Mouse (Mus musculus): ENCODE results near the gene Nop9. TPM values are rescaled to one million over a fixed set of nuclear protein-coding genes. Genes with fewer than 3 reads are reported as not detected.

The Nop9 gene
- polyA plus RNA-seq (2015; fragmentation: Nextera tagmentation; extraction: Ambion mirVana) = 37.8 and 47.2 TPM in 2 replicates

DNA sequence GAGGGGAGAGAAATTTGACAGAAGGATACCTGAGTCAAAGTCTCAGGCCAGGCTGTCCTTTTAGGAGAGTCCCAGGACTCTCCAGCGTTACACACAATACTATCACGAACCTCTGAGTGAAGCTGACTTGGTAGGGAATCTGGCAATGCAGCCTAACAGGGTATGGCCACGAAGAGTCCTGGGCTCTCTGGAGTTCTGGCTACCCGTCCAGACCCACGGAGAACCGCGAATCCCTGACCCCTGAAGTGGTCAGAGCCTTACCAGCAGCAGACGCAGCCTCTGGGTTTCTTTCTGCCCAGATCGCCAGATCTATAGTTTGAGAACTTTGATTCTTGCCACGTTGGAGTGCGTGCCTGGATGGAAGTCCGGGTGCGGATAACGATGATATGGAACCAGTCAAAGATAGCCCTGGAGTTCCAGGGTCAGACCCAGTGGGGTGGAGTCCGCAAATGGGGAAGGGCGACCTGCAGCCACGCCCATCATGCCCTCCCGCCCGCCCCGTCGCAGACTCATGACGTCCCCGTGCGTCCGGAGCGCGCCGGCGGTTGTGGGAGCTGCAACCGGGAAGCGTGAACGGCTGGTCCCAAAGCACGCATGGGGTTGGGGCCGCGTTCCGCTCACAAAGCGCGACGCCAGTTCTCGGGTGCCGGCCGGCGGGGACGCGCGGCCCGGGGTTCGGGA lies at the start of gene Nop9, which contains the start of gene Dhrs1:
TSS of gene Nop9 (plus strand) at position 514 of the 681 bp plus-strand sequence.
TSS of gene Dhrs1 (minus strand) at position 511 of the 681 bp plus-strand sequence.
- DNase-seq (ENCODE audit: low spot score) = peak; percentile 85

DNA sequence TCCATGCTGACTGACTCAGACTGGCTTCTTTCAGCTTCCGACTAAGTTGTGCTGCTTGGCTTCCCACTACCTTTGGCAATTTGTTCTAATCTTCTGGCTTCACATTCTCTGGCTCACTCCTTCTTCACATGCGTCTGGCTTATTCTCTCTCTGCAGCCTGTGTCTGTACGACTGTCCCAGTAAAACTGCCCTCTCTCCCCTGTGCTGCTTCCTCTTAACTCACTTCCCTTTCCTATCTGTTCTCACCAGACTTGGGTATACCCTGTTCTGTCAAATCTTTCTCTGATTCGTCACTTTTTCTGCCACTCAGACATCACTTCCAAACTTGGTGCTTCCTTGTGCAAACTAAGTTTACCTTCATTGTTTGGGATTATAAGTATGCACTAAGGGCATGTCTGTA lies 48.3 kb upstream of the Nop9 start:
- no peak for DNase-seq (ENCODE audit: low spot score)

GRCm38 (mm10) chr14:55701131-55701530 lies 44.4 kb upstream of the Nop9 start:
- DNase-seq (ENCODE audit: low spot score) = no peak

DNA sequence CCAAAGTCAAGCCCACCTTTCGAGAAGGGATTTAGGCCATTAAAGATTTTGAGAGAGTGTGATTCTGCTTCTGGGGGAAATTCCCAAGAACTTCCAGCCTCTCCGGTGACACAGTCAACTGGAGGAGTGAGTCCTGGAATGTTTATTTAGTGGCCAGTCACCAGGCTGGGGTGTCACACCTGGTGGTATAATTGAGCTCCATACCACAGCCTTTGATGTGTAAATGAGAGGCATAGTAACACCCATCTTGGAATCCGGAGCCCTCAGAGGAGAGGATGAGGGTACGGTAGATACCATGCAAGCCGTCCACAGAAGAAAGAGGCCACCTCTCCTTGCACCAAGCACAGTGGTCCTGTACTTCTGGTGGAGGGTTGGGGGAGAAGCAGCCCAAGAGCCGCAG lies 42.7 kb upstream of the Nop9 start:
- DNase-seq (ENCODE audit: low spot score) = no peak

- DNase-seq (ENCODE audit: low spot score) = no peak
These were observed 39.4 kb upstream of the Nop9 start for GRCm38 (mm10) chr14:55706051-55706600.

DNA sequence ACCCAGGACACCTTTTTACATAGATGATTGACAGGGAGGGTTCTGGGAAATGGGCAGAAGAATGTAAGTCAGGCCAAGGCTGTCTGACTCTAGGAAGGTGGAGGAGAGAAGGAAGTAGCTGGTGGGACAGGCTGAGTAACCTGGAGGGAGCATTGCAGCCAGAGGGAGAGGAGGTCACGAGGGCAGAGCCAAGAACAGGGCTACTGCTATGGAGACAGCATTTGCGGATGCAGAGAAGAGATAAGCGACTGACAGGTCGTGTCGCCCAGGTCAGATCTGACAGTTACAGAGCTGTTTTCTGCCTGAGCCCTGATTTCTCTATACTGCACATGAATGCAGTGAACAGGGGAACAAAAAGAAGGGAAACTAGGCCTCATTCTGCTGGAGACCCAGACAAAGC lies 38.1 kb upstream of the Nop9 start:
- DNase-seq (ENCODE audit: low spot score) = no peak

DNA sequence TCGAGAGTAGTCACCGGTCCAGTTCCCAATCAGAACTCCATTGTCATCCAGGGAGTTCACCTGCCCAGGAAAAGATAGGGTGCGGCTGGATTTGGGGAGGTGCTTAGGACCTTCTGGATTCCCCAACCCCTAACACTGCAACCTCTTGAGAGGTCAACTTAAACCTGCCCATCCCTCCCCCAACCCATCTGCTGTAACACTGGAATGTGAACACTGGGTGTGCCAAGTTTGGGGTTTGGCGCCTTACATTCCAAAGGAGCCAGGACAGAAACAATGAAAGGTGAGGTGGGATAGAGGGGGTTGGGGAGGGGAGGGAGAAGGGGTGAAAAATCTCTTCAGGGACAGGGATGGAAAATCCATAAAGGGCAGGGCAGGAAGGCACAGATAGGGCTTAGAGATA lies 36.0 kb upstream of the Nop9 start:
- DNase-seq (ENCODE audit: low spot score) = no peak

- DNase-seq (ENCODE audit: low spot score) = no peak
These were observed 33.7 kb upstream of the Nop9 start for GRCm38 (mm10) chr14:55711786-55712185.

DNA sequence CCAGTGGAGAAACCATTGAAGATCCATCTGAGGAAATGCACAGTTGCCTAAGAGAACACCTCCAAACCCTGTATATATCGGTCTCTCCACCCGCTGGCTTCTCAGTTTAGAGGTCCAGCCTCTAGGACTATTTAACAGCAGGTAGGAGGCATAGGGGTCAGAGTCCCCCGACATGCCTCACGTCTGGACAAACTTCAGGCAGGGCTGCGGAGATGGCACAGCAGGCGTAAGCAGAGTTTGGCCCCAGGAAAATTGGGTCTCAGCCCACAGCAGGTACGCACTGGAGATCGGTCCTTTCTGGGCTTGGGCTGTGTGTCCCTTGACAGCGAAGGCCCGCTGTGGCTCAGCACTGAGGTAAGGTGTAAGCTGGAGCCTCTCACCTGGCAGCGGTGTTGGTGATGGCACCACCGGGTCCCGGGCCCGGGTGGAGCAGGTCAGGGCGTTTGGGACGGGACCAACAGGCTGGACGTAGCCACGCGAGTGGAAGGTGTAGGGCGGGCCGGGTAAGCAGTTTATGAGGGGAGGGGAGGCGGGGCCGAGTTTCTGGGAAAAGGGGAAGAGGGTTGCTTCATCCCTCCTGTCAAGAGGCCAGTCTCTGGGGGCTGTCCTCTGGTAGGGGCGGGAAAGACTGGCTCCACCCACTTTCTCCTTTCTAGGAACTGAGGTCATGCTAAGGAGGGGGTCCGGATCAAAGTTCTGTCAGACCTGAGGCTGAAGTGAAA lies 32.3 kb upstream of the Nop9 start:
- DNase-seq (ENCODE audit: low spot score) = no peak

DNA sequence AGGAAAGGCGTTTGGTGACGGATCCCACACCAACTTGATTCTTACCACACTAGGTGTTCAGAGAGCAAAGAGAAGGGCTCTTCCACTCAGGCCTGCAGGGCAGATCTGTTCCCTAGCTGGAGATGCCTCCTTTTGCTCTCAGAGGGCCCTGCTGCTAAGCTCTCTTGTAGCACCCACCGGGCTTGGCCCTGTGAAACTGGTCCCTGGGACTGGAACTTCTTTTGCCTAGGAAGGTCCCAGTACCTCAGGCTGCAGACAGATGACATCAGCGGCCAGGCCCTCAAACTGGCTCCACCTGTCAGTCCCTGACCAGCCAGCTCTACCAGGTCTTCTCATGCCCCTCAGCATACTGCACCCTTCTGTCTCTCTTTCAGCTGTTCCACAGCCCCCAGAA lies 31.8 kb upstream of the Nop9 start, which contains the start of gene Tgm1:
TSS of gene Tgm1 (minus strand) at position 198 of the 394 bp plus-strand sequence.
- DNase-seq (ENCODE audit: low spot score) = no peak

DNA sequence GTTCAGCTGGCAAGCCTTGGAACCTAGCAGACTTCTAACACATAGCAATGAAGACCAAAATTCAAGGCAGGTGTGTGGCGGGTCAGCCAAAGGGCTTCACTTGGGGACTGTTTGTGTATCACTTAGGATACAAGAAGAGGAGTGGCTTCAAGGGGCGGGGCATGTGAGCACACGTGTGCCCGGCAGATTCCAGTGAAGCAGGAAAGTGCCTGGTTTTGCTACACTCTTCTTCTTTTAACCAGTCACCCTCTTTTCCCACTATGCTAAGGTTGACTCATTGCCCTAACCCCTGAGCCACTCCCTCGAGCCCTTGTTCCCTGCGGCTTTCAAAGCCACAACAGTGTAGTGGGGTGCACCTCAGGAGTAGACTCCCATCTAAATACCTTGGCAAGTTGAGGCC lies 30.6 kb upstream of the Nop9 start:
- DNase-seq (ENCODE audit: low spot score) = no peak

- DNase-seq (ENCODE audit: low spot score) = no peak
These were observed 29.2 kb upstream of the Nop9 start for GRCm38 (mm10) chr14:55716271-55716670.

- DNase-seq (ENCODE audit: low spot score) = no peak
These were observed 28.6 kb upstream of the Nop9 start for GRCm38 (mm10) chr14:55716884-55717283.

GRCm38 (mm10) chr14:55719737-55720136 lies 25.8 kb upstream of the Nop9 start:
- DNase-seq (ENCODE audit: low spot score) = no peak

- DNase-seq (ENCODE audit: low spot score) = no peak
These were observed 24.8 kb upstream of the Nop9 start for GRCm38 (mm10) chr14:55720666-55721065.

DNA sequence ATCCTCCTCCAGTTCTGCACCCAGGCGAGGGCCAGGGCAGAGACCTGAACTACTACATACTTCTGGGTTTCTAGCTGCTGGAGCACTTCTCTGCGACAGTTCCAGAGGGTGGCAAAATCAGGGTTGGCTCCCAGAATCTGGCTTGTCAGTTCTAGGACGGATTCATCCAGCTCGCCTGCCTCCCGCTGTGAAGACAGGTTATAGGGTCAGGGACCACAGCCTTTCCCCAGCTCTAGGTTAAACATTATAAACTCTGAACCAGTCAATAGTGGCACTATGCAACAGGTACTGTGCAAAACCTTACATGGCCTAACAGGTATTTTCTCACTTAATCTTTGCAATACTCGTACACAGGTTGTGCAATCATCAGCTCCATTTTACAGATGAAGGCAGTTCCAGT lies 24.4 kb upstream of the Nop9 start:
- no peak for DNase-seq (ENCODE audit: low spot score)

GRCm38 (mm10) chr14:55721700-55722437 lies 23.6 kb upstream of the Nop9 start, which contains the start of gene Rabggta:
Gene Rabggta (minus strand): TSS chr14:55722263.
- DNase-seq (ENCODE audit: low spot score) = peak; percentile 94

- no peak for DNase-seq (ENCODE audit: low spot score)
These were observed 23.0 kb upstream of the Nop9 start for GRCm38 (mm10) chr14:55722438-55722945.

DNA sequence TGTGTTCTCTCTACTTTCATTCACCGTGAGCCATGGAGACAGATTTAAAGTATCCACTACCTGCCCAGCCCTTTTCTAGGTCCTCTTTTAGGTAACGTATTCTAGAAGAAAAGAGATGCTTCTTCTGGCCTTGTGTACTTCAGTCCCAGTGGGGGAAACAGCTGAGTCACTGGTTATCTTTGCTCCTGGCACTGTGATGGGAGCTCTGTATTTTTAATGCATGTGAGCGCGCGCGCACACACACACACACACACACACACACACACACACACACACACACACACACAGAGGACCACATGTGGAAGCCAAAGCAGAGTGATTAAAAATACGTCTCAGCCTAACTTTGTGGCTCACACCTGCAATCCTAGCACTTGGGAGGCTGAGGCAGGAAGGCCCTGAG lies 22.1 kb upstream of the Nop9 start:
- no peak for DNase-seq (ENCODE audit: low spot score)

- peak; percentile 92 for DNase-seq (ENCODE audit: low spot score)
These were observed 21.1 kb upstream of the Nop9 start for GRCm38 (mm10) chr14:55724411-55724871.

DNA sequence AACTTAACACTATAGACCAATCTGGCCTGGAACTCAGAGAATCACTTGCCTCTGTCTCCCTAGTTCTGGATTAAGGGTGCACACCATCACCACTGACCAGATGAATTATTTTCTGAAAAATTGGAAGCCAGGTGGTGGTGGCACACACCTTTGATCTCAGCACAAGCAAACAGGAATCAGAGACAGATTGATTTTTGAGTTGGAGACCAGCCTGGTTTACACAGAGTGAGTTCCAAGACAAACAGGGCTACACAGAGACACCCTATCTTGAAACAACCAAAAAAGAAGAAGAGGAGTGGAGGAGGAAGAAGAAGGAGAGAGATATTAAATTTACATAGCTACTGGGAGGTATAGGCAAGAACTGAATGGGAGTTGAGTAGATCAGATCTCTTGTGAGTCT lies 19.2 kb upstream of the Nop9 start:
- DNase-seq (ENCODE audit: low spot score) = no peak
